Mouse (Mus musculus): ENCODE results near the gene Gpld1.

DNA sequence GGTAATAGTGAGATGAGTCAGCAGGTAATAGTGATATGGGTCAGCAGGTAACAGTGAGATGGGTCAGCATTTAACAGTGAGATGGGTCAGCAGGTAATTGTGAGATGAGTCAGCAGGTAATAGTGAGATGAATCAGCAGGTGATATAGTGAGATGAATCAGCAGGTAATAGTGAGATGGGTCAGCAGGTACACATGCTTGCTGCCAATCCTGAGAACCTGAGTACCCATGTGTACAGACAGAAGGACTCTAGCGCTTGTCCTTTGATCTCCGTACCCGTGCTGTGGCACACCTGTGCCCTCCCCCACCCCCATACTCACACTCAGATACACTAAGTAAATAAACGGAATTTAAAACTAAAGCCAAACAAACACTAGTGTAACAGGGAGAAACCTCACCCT is 28.0 kb upstream of the Gpld1 start:
- TF ChIP-seq CTCF (IDR thresholded peaks at IDR 0.05; ENCODE audit: low read depth, low read length) (no peak), POLR2A (IDR thresholded peaks at IDR 0.05; ENCODE audit: insufficient read depth, low read length) (no peak), EP300 (IDR thresholded peaks at IDR 0.05; ENCODE audit: insufficient read depth, low read depth, low read length) (no peak)
